Mouse (Mus musculus): ENCODE measurements at regions not wholly inside any gene's neighbourhood (a gene's known extent, or its start where the extent isn't known, plus 50 kb on each side); places are given as distances from the start of the nearest gene placed in this dataset.

GRCm38 (mm10) chr1:186249214-186249613 lies 132.1 kb upstream of the Lyplal1 start:
- WGBS (ENCODE audit: insufficient replicate concordance): 65% methylated on average over 4 of the region's 4 CpGs
- Histone ChIP-seq H3K4me3 (replicated peaks) (no peak overlapping the region), H3K36me3 (no peaks in the 10 kb centered on the region), H3K4me1 (replicated peaks) (no peaks in the 10 kb centered on the region), H3K9ac (no peak overlapping the region), H3K9me3 (replicated peaks) (no peaks in the 10 kb centered on the region), H3K4me2 (no peak overlapping the region), H3K27me3 (no peaks in the 10 kb centered on the region), H3K27ac (no peak overlapping the region)
- DNase-seq: no peak
- ATAC-seq (ENCODE audit: low read depth): no peak

GRCm38 (mm10) chr1:186245723-186246440 lies 128.8 kb upstream of the Lyplal1 start:
- Histone ChIP-seq H3K4me3 (replicated peaks) (no peak overlapping the region), H3K4me1 (replicated peaks) (no peaks in the 10 kb centered on the region), H3K27ac (no peak overlapping the region), H3K9ac (no peak overlapping the region), H3K36me3 (no peaks in the 10 kb centered on the region), H3K9me3 (replicated peaks) (no peaks in the 10 kb centered on the region), H3K4me2 (no peak overlapping the region), H3K27me3 (no peaks in the 10 kb centered on the region)
- ATAC-seq (ENCODE audit: low read depth) (no peak), DNase-seq (no peak)
- WGBS (ENCODE audit: insufficient replicate concordance): 50% methylated on average over 7 of the region's 7 CpGs

- Histone ChIP-seq H3K4me1 (replicated peaks) (no peaks in the 10 kb centered on the region), H3K4me3 (replicated peaks) (no peak overlapping the region), H3K9me3 (replicated peaks) (no peaks in the 10 kb centered on the region), H3K4me2 (no peak overlapping the region), H3K27me3 (no peaks in the 10 kb centered on the region), H3K9ac (no peak overlapping the region), H3K36me3 (no peaks in the 10 kb centered on the region), H3K27ac (no peak overlapping the region)
- 83% methylated on average over 2 of the region's 2 CpGs for WGBS (ENCODE audit: insufficient replicate concordance)
- ATAC-seq (ENCODE audit: low read depth) (no peak), DNase-seq (no peak)
Measured at GRCm38 (mm10) chr1:186241112-186241511, 124.0 kb upstream of the Lyplal1 start.

GRCm38 (mm10) chr1:186237556-186237955 lies 120.4 kb upstream of the Lyplal1 start:
- DNase-seq: no peak
- H3K4me2 ChIP-seq: no peak overlapping the region
- no peak overlapping the region for H3K27ac ChIP-seq
- H3K4me1 ChIP-seq (replicated peaks): no peaks in the 10 kb centered on the region
- H3K9ac ChIP-seq: no peak overlapping the region
- no peaks in the 10 kb centered on the region for H3K9me3 ChIP-seq (replicated peaks)
- H3K4me3 ChIP-seq (replicated peaks): no peak overlapping the region
- H3K27me3 ChIP-seq: no peaks in the 10 kb centered on the region
- H3K36me3 ChIP-seq: no peaks in the 10 kb centered on the region
- 61% methylated on average over 6 of the region's 6 CpGs for WGBS (ENCODE audit: insufficient replicate concordance)
- no peak for ATAC-seq (ENCODE audit: low read depth)

GRCm38 (mm10) chr1:186236267-186237020 lies 119.3 kb upstream of the Lyplal1 start:
- Histone ChIP-seq H3K4me1 (replicated peaks) (no peaks in the 10 kb centered on the region), H3K36me3 (no peaks in the 10 kb centered on the region), H3K9ac (no peak overlapping the region), H3K27ac (no peak overlapping the region), H3K9me3 (replicated peaks) (no peaks in the 10 kb centered on the region), H3K4me2 (no peak overlapping the region), H3K27me3 (no peaks in the 10 kb centered on the region), H3K4me3 (replicated peaks) (no peak overlapping the region)
- 45% methylated on average over 7 of the region's 7 CpGs for WGBS (ENCODE audit: insufficient replicate concordance)
- ATAC-seq (ENCODE audit: low read depth) (no peak), DNase-seq (no peak)

- no peak for DNase-seq
- H3K9ac ChIP-seq: no peak overlapping the region
- no peak overlapping the region for H3K4me2 ChIP-seq
- no peaks in the 10 kb centered on the region for H3K9me3 ChIP-seq (replicated peaks)
- no peaks in the 10 kb centered on the region for H3K4me1 ChIP-seq (replicated peaks)
- no peaks in the 10 kb centered on the region for H3K27me3 ChIP-seq
- no peak overlapping the region for H3K4me3 ChIP-seq (replicated peaks)
- no peak overlapping the region for H3K27ac ChIP-seq
- no peak for ATAC-seq (ENCODE audit: low read depth)
- WGBS (ENCODE audit: insufficient replicate concordance): 77% methylated on average over 6 of the region's 6 CpGs
- no peaks in the 10 kb centered on the region for H3K36me3 ChIP-seq
Measured at GRCm38 (mm10) chr1:186234536-186234935, 117.4 kb upstream of the Lyplal1 start.

- DNase-seq (no peak), ATAC-seq (ENCODE audit: low read depth) (no peak)
- no peak overlapping the region for H3K4me2 ChIP-seq
- H3K4me3 ChIP-seq (replicated peaks): no peak overlapping the region
- H3K9me3 ChIP-seq (replicated peaks): no peaks in the 10 kb centered on the region
- 65% methylated on average over 5 of the region's 5 CpGs for WGBS (ENCODE audit: insufficient replicate concordance)
- H3K36me3 ChIP-seq: no peaks in the 10 kb centered on the region
- no peak overlapping the region for H3K9ac ChIP-seq
- H3K27me3 ChIP-seq: no peaks in the 10 kb centered on the region
- H3K4me1 ChIP-seq (replicated peaks): no peaks in the 10 kb centered on the region
- no peak overlapping the region for H3K27ac ChIP-seq
Measured at GRCm38 (mm10) chr1:186230476-186230875, 113.4 kb upstream of the Lyplal1 start.

- WGBS (ENCODE audit: insufficient replicate concordance): 66% methylated on average over 6 of the region's 6 CpGs
- H3K27me3 ChIP-seq: no peaks in the 10 kb centered on the region
- DNase-seq (no peak), ATAC-seq (ENCODE audit: low read depth) (no peak)
- no peaks in the 10 kb centered on the region for H3K36me3 ChIP-seq
- no peak overlapping the region for H3K9ac ChIP-seq
- no peak overlapping the region for H3K27ac ChIP-seq
- H3K9me3 ChIP-seq (replicated peaks): no peaks in the 10 kb centered on the region
- no peak overlapping the region for H3K4me2 ChIP-seq
- H3K4me1 ChIP-seq (replicated peaks): no peaks in the 10 kb centered on the region
- no peak overlapping the region for H3K4me3 ChIP-seq (replicated peaks)
Measured at GRCm38 (mm10) chr1:186229856-186230255, 112.7 kb upstream of the Lyplal1 start.

- ATAC-seq (ENCODE audit: low read depth) (no peak), DNase-seq (no peak)
- no peak overlapping the region for H3K4me3 ChIP-seq (replicated peaks)
- no peak overlapping the region for H3K27ac ChIP-seq
- no peaks in the 10 kb centered on the region for H3K4me1 ChIP-seq (replicated peaks)
- 57% methylated on average over 4 of the region's 4 CpGs for WGBS (ENCODE audit: insufficient replicate concordance)
- H3K27me3 ChIP-seq: no peaks in the 10 kb centered on the region
- no peaks in the 10 kb centered on the region for H3K9me3 ChIP-seq (replicated peaks)
- no peak overlapping the region for H3K9ac ChIP-seq
- no peak overlapping the region for H3K4me2 ChIP-seq
- H3K36me3 ChIP-seq: no peaks in the 10 kb centered on the region
Measured at GRCm38 (mm10) chr1:186228396-186228795, 111.3 kb upstream of the Lyplal1 start.

- H3K4me1 ChIP-seq (replicated peaks): no peaks in the 10 kb centered on the region
- WGBS (ENCODE audit: insufficient replicate concordance): 45% methylated on average over 5 of the region's 5 CpGs
- ATAC-seq (ENCODE audit: low read depth) (no peak), DNase-seq (no peak)
- H3K27me3 ChIP-seq: no peaks in the 10 kb centered on the region
- H3K9me3 ChIP-seq (replicated peaks): no peaks in the 10 kb centered on the region
- H3K4me2 ChIP-seq: no peak overlapping the region
- no peak overlapping the region for H3K9ac ChIP-seq
- no peak overlapping the region for H3K27ac ChIP-seq
- no peak overlapping the region for H3K4me3 ChIP-seq (replicated peaks)
- H3K36me3 ChIP-seq: no peaks in the 10 kb centered on the region
Measured at GRCm38 (mm10) chr1:186224231-186224630, 107.1 kb upstream of the Lyplal1 start.

GRCm38 (mm10) chr1:186223417-186223816 lies 106.3 kb upstream of the Lyplal1 start:
- Histone ChIP-seq H3K9me3 (replicated peaks) (no peaks in the 10 kb centered on the region), H3K27ac (no peak overlapping the region), H3K27me3 (no peaks in the 10 kb centered on the region), H3K4me3 (replicated peaks) (no peak overlapping the region), H3K36me3 (no peaks in the 10 kb centered on the region), H3K4me1 (replicated peaks) (no peaks in the 10 kb centered on the region), H3K4me2 (no peak overlapping the region), H3K9ac (no peak overlapping the region)
- ATAC-seq (ENCODE audit: low read depth) (no peak), DNase-seq (no peak)
- WGBS (ENCODE audit: insufficient replicate concordance): 56% methylated on average over 7 of the region's 7 CpGs

- WGBS (ENCODE audit: insufficient replicate concordance): 64% methylated on average over 4 of the region's 4 CpGs
- no peak overlapping the region for H3K4me3 ChIP-seq (replicated peaks)
- H3K9me3 ChIP-seq (replicated peaks): 0 out of 2 replicates have a peak, but pooled peaks cover 4% of the 10 kb centered on the region
- DNase-seq (no peak), ATAC-seq (ENCODE audit: low read depth) (no peak)
- no peaks in the 10 kb centered on the region for H3K36me3 ChIP-seq
- H3K4me1 ChIP-seq (replicated peaks): no peaks in the 10 kb centered on the region
- H3K27me3 ChIP-seq: no peaks in the 10 kb centered on the region
- H3K27ac ChIP-seq: no peak overlapping the region
- no peak overlapping the region for H3K9ac ChIP-seq
- no peak overlapping the region for H3K4me2 ChIP-seq
Measured at GRCm38 (mm10) chr1:186218995-186219394, 101.9 kb upstream of the Lyplal1 start.
